Mouse (Mus musculus) erythroblast, embryonic 14.5 days (primary cell): Measurements from ENCODE around the gene Pilra.
"Not testable (repeated sequence)": the region's sequence is repeated elsewhere in the genome, so short reads cannot be mapped to it uniquely, and the experiment has no call there.

Source experiments
- GATA1 ChIP-seq: IDR thresholded peaks from 2 replicates; pipeline ENCODE4 v1.6.1; 2012; ENCODE audit warnings: low read length, inconsistent platforms, mixed read lengths
- TAL1 ChIP-seq: IDR thresholded peaks from 3 replicates; pipeline ENCODE4 v1.6.1; 2012; ENCODE audit warnings: low read length, inconsistent platforms, mixed read lengths

- not testable (repeated sequence) for TF ChIP-seq TAL1, GATA1
These were observed 27.9 kb upstream of the Pilra start for GRCm38 (mm10) chr5:137864008-137864407.
